Mouse (Mus musculus) mature B cell (primary cell): ENCODE data around the gene Slc15a3.

ENCODE experiments used
- in situ Hi-C: fragments of 300-500 bp; cut with MboI; formaldehyde crosslinking; loops from 2 replicates; pipeline ENCODE4 v1.14.3; 2019

The Slc15a3 gene

GRCm38 (mm10) chr19:10839010-10839892 lies at the start of gene Slc15a3:
Gene Slc15a3 (plus strand): TSS chr19:10839727.
- in situ Hi-C loops: no loop called here

GRCm38 (mm10) chr19:10790323-10790722 lies 49.2 kb upstream of the Slc15a3 start:
- in situ Hi-C loops: no loop called here

- in situ Hi-C loops: no loop called here
Observed at GRCm38 (mm10) chr19:10793044-10793443, 46.5 kb upstream of the Slc15a3 start.

- in situ Hi-C loops: no loop called here
Observed at GRCm38 (mm10) chr19:10794916-10795315, 44.6 kb upstream of the Slc15a3 start.

GRCm38 (mm10) chr19:10798576-10798975 lies 41.0 kb upstream of the Slc15a3 start:
- in situ Hi-C loops: no loop called here

GRCm38 (mm10) chr19:10799155-10799554 lies 40.4 kb upstream of the Slc15a3 start:
- in situ Hi-C loops: no loop called here

GRCm38 (mm10) chr19:10801070-10801469 lies 38.5 kb upstream of the Slc15a3 start:
- in situ Hi-C loops: no loop called here

- in situ Hi-C loops: no loop called here
Observed at GRCm38 (mm10) chr19:10801906-10802305, 37.6 kb upstream of the Slc15a3 start.

GRCm38 (mm10) chr19:10803751-10804150 lies 35.8 kb upstream of the Slc15a3 start:
- in situ Hi-C loops: no loop called here

GRCm38 (mm10) chr19:10804850-10805660 lies 34.5 kb upstream of the Slc15a3 start:
- in situ Hi-C loops: no loop called here

- in situ Hi-C loops: no loop called here
Observed at GRCm38 (mm10) chr19:10805661-10806285, 33.8 kb upstream of the Slc15a3 start.

GRCm38 (mm10) chr19:10808524-10809233 lies 30.8 kb upstream of the Slc15a3 start:
- in situ Hi-C loops: no loop called here

GRCm38 (mm10) chr19:10809428-10810175 lies 29.9 kb upstream of the Slc15a3 start:
- in situ Hi-C loops: no loop called here

GRCm38 (mm10) chr19:10810176-10810492 lies 29.4 kb upstream of the Slc15a3 start:
- in situ Hi-C loops: no loop called here

- in situ Hi-C loops: no loop called here
Observed at GRCm38 (mm10) chr19:10811471-10811870, 28.1 kb upstream of the Slc15a3 start.

- in situ Hi-C loops: no loop called here
Observed at GRCm38 (mm10) chr19:10813039-10813438, 26.5 kb upstream of the Slc15a3 start.

GRCm38 (mm10) chr19:10813905-10814304 lies 25.6 kb upstream of the Slc15a3 start:
- in situ Hi-C loops: no loop called here

- in situ Hi-C loops: no loop called here
Observed at GRCm38 (mm10) chr19:10815871-10816270, 23.7 kb upstream of the Slc15a3 start.

- in situ Hi-C loops: no loop called here
Observed at GRCm38 (mm10) chr19:10816462-10816861, 23.1 kb upstream of the Slc15a3 start.

- in situ Hi-C loops: no loop called here
Observed at GRCm38 (mm10) chr19:10818217-10818946, 21.1 kb upstream of the Slc15a3 start.
